Mouse (Mus musculus): ENCODE data around the gene Dock9.
A peak's percentile ranks its signal among the peaks of the same experiment; 100 is the strongest.

Gene Dock9

DNA sequence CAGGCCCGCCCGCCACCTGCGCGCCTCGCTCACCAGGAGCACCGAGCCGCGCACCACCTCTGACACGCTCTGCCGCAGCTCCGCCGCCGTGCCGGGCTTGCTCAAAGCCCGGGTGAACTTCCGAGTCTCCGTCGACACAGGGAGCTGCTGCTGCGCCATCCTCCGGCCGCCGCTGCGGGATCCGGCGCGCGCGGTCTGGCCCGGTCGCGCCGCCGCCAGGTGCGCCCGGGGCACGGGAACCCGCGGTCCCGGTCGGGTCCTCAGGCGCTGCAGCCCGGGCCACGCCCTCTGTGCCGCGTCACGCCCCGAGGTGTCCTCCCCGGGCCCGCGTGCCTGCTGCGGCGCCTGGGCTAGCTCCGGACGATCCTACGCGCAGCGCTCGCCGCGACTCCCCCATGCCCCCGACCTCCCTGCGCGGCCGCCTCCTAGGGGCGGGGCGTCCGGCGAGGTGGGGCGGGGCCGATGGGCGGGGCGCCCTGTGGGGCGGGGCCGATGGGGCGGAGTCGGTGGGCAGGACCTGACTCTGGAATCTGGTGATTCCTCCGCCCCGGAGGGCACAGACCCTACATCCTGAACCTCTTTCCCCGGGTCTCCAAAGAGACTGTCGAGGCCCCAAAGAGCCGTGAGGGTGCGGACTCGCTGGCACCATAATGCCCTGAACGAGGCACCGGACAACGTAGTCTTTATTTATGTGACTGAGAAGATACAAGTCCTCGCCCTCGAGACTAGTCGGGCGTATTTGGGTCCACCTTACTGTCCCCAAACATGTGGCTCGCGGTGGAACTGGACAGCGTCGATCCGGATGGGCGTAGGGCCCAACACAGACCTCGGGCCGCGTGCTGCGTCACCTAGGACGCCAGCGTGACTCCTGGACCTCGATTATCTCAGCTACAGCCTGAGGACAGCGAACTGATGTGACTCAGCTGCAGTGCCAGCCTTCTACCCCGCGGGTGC is at the start of gene Dock9:
TSS of gene Dock9 (minus strand) at position 381 of the 954 bp plus-strand sequence.
- DNase-seq, result peak; percentile 84

DNA sequence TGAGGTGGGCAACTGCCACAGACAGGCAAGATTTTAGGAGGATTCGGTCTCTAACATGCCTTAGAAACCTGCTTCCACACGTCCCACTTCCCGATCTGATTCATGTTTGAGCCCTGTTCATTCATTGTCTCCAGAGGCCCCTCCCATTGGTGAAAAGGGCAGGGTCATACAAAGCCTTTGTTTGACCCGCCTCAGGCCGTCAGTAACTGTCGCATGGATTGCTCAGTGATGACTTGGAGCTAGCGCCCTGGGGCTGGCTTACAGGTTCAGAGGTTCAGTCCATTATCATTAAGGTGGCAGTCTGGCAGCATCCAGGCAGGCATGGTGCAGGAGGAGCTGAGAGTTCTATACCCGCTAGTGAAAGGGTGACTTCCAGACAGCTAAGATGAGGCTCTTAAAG is 46.8 kb upstream of the Dock9 start:
- no peak for DNase-seq

DNA sequence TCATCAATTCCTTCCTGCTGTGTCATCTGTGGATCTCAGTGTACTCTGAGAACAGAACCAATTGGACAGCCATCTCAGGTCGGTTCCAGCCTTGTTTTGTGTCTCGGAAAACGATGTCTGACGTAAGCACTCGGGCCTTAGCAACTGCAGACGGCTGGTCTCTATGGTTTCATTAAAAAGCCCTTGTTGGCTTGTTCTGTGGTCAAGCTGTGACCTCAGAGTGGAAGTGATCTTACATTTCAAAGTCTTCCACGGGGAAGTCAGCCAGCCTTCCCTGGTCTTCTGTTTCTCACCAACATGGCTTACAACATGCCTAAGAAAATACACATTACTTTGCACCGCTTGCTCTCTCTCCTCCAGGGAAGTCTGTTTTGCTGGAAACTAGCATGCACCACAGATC is 42.6 kb upstream of the Dock9 start:
- DNase-seq, result no peak

DNA sequence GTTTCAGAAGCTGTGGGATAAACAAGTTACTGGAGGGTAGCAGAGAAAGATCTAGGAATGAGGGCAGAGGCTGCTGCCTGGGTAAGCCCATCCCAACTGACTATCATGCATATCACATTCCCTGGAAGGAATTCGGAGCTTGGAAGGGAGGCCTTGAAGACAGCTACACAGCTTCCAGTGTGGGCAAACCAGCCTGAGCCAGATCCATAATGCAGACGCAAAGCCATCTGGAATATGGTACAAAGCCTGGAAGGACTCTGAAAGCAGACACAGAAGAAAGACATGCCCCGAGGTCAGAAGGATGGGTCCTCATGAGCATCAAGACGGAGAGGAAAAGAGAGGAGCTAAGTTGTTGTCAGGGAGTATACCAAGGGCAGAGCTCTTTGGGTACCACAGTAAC is 40.5 kb upstream of the Dock9 start:
- no peak for DNase-seq

DNA sequence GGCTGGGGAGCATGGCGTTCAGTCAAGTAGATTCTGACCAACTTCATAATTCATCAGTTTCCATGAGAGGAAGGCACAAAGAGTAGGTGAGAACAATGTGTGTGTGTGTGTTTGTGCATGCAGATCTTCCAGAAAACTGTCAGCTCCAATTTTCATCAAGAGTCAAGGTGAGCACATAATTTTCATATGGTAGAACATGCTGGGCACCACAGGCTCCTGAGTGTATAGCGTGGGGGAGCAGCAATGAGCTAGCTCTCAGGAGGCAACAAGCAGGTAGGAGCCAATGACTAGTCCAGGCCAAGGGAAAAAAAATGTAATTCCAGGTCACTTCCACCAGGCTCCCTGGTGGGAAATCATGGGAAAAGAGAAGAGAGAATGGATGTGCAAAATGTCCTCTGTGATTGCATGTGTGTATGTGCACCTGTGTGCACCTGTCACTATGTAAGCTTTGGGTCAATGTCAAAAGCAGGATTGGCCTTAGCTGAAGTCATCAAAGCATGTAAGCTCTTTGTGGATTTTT is 35.4 kb upstream of the Dock9 start:
- no peak for DNase-seq

DNA sequence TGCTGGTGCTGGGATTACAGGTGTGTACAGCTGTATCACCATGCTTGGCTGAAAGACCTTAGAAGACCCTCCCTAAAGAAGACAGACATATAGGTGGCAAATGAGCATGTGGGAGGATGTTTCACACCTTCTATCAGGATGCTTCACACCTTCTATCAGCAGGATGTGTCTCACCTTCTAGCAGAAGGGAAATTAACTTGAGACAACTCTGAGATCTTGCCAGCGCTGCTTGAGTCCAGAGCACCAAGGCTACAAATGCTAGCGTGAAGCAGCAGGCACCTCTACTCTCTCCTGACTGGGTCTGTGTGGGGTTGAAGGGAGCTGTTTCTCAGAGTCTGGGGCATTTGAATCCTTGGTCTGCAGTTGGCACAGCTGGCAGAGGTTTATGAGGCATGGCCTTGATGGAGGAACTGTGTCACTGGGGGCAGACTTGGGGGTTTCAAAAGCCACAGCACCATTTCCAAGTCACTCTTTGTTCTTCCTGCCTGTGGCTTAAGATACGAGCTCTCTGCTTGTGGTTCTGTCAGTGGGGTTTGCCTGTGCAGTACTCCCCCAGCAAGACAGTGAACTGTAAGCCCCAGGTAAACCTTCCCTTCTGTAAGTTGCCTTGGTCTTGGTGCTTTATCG is 32.3 kb upstream of the Dock9 start:
- DNase-seq, result no peak

DNA sequence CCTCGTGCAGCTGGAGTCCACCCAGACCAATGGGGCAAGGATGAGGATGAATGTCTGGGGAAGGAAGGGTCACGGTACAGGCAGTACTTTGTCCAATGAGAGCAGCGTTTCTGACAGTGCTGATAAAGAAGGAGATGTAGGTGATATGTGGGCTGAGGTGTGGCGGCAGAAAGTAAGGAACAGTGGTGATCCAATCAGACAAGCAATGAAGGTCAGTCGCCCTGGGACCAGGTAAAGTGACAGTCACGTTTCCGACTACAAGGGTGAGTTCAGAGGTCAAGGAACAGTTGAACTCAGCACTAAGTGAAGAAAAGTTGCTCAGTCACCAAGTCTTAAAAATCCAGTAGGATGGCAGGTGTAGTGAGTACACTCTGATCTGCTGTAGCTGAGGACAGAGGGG is 29.5 kb upstream of the Dock9 start:
- DNase-seq, result no peak

DNA sequence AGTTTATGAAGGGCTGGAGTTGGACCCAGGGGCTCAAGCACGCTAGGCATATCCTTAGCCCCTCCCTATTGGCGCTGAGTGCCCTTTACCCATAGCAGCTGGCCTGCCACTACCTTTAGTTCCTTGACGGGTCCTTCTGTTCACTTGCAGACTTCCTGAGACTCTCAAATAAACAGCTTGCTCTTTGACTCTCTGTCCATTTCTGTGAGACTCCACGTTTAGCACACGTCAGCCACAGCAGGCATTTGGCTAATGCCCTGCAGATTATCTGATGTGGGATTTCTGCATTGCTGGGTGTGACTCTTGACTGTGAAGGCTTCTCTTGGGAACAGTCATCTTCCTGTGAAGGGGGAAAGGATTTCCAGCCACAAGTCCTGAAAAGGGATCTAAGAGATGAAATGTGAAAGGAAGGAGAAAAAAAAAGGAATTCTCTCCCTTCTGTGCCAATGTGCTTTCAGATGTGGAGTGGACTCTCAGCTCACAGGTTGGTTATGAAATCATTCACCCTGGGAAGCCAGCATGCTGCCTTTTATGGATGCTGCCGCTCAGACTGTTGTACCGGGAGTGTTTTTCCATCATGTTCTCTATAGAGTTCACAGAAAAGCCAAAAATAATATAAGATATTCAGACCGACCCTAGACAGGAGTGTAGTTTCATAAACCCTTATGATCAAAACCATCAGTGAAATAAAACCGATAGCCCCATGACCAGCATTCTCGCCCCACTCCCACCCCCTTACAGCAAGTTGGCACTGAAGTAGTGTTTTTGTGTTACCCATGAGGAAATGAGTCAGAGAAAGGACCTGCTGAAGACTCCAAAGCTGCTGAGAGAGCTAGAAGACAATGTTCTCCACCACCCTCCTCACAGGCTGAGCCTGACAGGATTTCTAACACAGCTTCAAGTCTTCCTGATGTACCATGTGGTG is 28.1 kb upstream of the Dock9 start:
- DNase-seq, result peak; percentile 7

DNA sequence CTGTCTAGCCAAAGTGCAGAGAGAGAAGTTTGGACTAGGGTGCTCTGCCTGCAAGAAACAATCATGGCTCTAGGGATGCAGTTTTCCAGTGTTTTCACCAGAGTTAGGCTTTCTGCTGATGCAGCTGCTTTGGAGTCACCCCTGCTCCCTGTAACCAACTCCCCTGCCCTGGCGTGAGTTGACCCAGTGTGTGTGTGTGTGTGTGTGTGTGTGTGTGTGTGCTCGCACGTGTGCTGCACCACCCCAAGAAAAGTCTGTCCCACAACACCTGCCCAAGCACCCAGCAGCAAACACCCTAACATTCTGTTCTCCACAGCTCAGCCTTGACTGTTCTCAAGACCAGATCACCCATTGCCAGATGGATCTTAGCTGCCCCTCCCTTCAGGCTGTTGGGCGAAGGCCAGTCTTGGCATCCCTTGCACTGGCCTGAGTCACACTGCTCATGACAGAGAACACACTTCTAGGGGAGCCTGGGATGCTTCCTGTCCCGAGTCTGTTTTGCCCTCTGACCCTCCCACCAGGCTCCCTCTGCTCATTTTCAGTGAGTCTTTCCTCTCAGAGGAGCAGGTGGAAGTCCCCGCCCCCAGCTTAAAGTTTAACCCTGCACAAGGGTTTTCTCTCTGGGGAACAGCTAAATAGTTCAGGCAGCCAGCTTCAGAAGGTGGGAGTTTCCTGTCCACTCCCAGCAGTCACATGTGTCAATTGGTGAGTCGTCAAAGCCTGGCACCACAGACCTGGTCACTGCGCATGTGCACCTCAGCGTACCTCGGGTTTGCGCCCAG is 26.9 kb upstream of the Dock9 start:
- no peak for DNase-seq

DNA sequence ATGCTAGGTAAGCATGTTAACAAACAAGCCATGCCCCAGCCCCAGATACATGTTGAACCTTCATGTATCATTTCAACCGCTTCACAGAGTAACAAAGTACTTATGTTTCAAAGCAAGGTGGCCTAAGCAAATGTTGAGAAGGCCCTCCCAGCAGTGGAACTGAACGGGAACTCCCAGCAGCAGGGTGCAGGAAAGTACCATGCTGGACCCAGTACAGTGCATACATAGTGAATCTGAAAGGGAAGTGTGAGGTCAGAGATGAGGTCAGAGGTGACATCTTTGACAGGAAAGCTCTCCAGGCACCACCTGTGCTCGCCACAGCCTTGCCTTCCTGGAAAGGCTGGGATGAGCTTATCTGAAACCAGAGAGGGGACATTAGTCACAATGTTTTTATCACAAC is 25.4 kb upstream of the Dock9 start:
- DNase-seq, result no peak

DNA sequence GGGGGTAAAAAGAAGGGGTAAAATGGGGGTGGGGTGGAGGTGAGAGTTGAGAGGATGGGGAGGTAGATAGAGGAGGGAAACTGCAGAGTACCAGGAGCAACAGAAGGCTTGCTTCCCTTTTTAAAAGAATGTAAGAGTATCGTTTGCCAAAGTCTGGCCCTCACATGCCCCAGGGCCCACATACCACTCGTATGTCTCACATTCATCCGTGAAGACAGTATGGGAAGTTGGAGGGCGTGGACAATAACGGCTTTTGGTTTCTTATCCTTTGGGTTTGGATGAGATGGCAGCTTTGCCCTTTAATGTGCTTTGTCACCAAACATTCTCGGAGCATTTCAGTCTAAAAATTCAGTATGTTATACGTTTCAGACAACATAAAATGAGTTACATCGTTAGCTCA is 24.9 kb upstream of the Dock9 start:
- no peak for DNase-seq

DNA sequence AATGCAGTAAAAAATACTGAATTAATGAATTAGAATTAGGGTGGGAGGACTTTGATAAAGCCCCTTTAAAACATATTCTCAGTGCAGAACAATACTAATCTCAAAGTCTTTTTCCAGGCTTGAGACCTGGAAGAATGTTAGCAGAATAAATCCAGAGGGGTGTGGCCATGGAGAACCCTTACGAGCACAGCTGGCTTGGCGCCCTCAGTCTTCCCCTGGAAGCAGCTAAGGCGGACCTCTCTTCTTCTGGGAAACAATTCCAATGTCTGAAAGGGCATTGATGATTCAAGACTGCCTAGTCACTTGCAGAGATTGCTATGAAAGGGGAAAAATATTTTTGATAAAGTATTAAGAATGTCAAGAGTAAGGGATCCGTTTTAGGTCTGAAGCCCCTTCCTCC is 9.2 kb upstream of the Dock9 start:
- no peak for DNase-seq

DNA sequence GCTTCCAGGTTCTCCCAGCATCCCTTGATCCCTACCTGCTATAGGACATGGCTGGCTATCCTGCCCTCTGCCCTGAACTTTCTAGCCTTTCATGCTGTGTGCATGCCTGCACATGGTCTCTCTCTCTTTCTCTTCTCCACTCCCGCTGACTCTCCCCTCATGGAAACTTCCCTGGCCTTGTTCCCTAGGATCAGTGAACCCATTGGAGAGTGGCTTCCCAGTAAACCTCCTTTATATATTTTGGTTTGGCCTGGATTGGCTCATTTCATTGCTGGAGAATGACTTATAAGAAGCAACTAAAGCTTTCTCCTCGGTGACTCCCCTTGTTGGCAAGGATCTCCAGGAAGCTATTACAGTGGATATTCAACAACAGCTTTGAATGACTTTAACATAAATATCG is 8.7 kb upstream of the Dock9 start:
- DNase-seq, result no peak

DNA sequence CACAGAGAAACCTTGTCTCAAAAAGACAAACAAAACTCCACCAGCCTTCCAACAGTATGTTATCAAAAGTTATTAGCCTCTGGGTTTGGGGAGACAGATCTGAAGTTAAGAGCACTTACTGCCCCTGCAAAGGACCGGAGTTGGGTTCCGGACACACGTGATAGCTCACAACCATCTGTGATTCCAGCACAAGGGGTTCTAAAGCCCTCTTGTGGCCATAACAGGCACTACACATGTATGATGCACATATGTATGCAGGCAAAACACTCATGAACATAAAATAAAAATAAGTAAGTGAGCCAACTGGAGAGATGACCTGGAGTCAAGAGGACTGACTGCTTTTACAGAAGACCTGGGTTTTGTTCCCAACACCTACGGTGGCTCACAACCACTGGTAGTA is 6.8 kb upstream of the Dock9 start:
- DNase-seq, result no peak

DNA sequence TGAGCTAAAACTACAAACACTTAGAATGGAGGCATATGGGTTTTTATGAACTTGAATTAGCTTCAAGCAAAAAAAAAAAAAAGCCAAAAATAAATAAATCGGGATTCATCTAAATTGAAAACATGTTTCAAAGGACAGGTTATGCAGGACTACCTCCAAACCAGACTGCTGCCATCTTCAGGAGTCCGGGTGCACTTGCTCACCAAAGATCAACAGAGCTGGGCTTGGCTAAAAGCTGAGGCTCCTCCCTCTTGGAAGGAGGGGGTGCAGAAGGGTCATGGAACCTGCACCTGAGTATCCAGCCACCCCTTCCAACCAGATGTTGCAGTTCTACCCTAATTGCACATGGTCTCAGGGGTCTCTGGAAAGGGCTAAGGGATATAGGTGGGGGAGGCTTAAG is 3.3 kb upstream of the Dock9 start:
- DNase-seq, result no peak

DNA sequence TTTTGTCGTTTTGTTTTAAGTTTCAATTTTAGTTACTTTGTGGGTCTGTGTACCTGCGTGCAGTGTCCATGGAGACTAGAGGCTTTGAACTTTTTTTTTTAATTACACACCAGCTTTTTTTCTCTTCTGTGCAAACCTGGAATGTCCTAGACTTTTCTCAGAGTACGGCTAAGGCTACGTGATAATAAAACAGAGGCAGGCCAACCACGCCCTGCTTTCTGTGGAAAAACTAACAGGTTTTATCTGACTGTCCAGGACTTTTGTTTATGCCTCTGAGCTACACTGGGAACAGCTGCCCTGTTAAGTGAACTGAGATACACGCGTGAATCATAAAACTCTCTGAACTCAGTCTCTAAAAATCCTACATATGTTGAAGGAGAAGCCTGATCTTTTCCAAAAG is 1.5 kb upstream of the Dock9 start:
- DNase-seq, result no peak

DNA sequence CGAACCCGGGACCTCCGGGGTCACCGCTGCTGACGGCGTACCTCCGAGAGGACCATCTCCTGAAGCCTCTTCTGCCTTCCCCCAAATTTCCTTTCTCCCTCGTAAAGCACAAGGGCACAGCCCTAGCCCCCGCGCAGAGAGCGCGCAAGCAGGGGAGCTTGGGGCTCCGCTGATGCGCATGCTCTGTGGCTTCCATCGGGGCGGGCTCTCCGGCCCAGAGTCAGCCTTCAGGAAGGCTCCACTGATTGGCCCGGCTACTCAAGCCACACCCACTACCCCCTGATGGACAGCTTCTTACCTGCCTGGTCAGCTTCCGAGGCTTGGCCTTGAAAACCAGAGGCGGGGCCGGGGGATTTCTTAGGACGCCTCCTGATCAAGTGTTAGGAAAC is 768 bp upstream of the Dock9 start:
- DNase-seq, result peak; percentile 89

DNA sequence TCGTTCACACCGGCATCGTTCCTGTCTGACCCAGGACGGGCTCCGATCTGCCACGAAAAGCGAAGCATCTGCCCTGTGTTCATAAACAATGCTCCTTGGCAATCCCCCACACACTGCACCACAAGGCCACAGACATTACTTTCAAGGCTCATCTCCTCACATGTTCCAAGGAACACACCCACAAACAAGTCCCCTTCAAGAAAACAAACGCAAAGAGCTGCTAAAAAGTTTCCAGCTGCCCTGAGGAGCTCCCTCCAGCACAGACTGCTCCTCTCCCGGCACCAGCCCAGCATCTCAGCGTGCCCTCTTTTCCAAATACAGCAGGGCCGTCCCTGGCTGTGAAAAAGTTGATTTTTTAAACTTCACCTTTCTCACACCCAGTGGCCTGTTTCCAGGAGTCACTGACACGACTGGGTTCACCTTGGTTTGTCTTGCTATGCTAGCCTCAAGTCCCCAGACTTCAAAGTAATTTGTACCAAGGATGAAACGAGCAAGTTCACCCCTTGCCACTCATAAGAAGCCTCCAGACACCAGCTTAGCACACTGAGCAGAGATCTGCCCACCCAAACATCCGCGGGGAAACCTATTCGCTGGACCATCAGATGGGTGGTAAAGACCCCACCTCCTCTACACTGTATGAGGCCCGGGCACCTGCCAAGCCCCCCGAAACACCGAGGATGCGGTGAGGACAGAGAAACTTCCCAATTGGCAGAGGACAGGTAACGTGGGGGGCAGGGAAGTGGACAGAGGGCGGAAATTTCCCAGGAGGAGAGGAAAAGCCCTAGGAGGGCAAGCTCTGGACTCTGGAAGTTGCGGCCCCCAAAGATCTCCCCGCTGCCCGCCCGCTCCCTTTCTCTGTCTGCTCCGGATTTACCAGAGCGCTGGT is 823 bp downstream of the Dock9 start:
- no peak for DNase-seq

DNA sequence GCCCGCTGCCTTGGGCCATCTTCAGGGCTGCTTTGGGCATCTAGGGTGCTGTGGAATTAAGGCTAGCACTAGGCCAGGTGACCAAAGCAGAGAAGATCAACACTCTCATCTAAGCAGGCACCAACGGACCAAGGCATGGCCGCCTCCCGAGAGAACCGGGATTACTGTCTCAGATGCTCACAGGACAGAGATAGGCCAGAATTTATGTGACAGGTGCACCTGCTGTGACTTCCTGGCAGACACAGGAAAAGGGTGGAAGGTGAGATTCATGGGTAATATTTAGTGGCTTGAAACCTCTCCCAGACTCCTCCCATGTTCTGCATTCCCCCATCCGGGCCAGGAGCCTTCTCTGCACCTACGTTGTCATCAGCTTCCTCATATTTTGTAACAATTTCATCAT is 2.1 kb downstream of the Dock9 start:
- no peak for DNase-seq

DNA sequence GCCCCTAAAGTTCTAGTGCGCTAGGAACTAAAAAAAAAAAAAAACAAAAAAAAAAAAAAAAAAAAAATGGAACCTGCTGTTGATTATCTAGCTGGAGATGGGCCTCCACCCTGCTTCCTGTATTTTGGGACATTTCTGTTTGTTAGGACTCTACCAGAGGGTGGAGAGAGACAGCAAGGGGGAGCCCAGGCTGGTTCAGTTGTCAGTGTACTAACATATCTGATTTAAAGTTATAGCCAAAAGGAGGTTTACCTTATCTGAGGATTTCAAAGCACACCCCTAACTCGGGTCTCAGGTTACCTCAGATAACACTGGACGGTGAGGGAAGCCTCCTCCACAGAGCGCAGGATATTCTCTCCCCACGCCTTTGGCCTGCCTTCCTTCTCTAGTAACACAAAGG is 4.0 kb downstream of the Dock9 start:
- no peak for DNase-seq

DNA sequence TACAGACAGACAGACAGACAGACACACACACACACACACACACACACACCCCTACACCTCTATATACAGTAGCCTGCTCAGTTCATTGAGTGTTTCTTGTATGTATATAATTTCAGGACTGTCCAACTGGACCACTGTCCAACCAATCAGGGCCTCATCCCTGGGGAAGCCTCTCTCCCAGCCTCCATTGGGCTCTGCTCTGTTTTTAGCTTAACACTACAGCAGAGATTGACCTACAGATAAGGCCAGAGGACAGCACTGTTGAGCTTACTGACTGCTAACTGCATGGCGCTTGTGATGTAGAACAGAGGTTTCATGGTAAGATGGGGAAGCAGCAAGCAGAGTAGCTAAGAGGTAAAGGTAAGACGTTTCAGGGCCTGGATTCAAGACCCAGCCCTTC is 5.7 kb downstream of the Dock9 start:
- no peak for DNase-seq

All from right cerebral cortex, postnatal 25 days (tissue).